Mouse (Mus musculus) liver, adult 2 months (tissue): ENCODE measurements around the gene Itprip.

Source experiments
- CTCF ChIP-seq: fragments of 200-500 bp; IDR thresholded peaks from 2 replicates; pipeline ENCODE4 v1.5.1; 2011; ENCODE audit warnings: low read depth, low read length, control low read depth
- POLR2A ChIP-seq: fragments of 200-500 bp; IDR thresholded peaks from 2 replicates; pipeline ENCODE4 v1.6.1; 2011; ENCODE audit warnings: low read length, control low read depth; ENCODE audit not compliant: insufficient read depth; ENCODE audit errors: extremely low read depth

DNA sequence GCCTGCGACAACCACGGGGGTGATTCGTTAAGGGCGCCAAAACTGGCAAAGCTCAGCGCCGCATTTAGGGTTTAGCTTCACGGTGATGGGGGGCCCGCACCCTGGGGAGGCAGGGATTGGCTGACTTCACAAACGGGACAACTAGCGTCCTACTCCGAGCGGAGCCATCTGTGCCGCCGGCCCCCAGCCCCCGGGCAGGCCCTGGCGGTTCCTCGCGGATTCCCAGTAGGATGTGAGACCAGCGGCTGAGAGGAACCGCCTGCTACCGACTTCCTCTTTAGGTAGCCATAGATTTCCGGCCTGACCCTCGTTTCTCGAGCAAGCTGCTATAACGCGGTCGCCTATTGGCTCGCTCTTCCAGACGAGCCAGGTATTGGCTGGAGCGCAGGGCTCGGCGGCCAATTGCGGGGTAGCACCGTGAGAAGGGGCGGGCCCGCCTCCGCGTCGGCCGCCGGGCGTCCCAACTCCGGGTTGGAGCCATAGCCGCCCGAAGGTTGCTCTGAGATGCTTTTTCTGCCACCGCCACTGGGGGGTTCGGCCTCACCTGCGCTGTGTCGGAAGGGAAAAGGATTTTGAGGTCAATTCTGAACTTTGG lies 53.6 kb downstream of the Itprip start, which contains the start of gene Gsto2:
- peak; percentile 65 for TF ChIP-seq CTCF
- peak; percentile 53; the same call in 1 of the 2 replicates for TF ChIP-seq POLR2A
